Mouse (Mus musculus) skeletal muscle tissue, adult 2 months (tissue): ENCODE results near the gene Riiad1.

Experiments
- DNase-seq: peaks from one replicate; pipeline ENCODE4 v3.0.0-alpha.2; 2012; ENCODE audit warnings: low read depth, low spot score

Gene Riiad1

DNA sequence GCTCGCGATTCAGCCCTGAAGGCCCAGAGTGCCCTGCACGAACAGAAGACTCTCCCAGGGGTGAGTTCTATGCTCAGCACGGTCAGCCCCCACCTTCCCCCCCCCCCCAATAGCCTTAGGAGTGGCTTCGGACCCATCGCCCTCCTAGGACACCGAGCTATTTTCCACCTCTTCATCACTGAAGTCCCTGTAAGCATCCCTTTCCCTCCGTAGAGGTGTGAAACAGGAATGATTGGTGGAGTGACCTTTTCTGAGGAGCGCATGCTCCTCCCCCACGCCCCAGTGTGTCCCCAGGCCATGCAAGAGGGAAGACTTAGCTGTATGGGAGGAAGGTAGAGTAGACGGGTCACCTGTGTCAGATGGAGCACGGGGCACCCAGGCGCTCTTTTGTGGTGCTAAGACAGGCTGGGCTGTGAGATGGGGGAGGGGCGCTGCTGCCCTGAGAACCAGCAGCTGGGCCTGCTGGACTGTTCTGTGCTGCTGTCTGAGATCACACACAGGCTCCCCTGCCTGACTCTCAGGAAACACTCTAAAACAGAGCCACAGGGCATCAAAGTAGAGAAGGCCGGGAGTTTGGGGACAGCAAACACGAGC is at the start of gene Riiad1:
Gene Riiad1, minus strand, starts transcription at position 51 of the 594 bp plus-strand sequence.
- DNase-seq, result no peak

DNA sequence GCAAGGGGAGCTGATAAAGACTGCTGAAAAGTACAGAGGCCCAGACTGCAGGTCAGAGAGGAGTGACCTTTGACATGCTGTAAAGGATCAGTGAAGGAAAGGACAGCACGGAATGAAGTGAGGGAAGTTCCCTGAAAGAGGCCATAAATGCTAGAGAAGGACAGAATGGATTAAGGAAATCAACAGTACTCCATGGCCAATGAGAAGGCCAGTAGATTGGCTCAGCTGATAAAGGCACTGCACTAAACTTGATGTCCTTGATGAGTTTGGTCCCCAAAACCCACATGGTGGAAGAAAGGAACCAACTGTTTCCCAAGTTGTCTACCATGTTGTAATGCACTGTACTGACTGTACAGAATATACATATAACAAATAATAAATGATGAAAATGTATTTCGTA is 46.6 kb upstream of the Riiad1 start:
- no peak for DNase-seq

DNA sequence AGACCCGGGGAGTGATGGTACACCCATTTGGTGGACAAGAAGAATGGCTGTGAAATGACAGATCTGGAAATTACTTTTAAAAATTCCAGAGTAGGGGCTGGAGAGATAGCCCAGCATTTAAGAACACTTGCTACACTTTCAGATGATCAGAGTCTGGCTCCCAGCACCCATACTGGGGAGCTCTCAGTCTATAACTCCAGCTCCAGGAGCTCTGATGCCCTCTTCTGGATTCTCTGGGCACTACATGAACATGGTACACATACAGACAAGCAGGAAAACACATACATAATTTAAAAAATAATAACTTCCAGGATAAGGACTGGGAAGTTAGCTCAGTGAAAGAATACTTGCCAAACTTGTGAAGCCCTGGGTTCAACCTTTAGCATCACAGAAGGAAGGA is 26.5 kb upstream of the Riiad1 start:
- no peak for DNase-seq

DNA sequence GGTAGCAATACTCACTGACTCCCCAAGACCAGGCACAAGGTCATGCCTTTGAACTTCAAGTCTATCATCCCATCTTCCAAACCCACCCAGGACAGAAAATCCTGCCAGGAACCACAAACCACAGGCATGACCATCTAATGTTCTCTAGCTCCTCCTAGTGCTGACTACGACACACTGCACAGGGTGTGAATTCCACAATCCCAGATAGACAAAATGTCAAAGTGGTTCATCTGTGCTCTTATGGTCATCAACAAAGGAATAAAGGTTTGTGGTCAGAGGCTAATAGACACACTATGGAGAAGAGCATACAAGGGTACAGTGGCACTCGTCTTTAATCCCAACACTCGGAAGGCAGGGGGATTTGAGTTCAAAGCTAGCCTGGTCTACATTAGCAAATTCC is 22.1 kb upstream of the Riiad1 start:
- peak; percentile 16 for DNase-seq

DNA sequence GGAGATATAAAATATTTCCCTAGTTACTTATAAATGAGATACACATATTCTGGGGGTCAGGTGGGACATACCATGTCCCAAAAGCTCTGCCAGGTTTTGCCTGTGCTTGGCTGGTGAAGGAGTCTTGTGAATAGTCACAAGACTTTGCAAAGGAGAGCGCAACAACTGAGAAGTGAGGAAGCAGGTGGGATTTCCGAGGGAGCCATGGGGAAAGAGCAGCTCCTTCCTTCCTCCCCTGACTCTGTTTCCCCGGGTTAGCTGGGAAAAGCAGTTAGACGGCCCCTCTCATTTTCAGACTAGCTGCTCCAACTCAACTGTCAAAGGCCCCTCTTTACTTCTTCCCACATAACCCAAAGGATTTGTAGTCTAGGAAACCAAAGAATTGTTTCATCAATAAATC is 17.0 kb upstream of the Riiad1 start:
- DNase-seq, result no peak

DNA sequence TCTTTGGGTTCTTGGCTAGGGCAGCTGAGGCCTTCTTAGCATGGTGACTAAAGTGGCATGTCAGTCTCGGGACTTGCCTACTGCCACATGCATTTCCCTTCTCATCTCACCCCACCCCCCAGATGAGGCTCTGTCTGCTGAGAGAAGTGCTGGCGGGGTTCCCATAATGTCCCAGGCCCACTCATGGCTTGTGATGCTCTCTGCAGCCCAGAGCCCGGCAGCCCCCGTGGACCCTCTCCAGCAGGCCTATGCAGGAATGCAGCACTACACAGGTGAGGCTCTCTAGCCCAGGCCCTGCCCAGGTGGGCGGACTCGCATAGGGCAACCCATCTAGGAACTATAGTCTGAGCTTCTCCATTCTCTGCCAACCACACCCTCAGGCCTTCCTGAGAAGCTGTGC is 7.4 kb upstream of the Riiad1 start:
- DNase-seq, result no peak

DNA sequence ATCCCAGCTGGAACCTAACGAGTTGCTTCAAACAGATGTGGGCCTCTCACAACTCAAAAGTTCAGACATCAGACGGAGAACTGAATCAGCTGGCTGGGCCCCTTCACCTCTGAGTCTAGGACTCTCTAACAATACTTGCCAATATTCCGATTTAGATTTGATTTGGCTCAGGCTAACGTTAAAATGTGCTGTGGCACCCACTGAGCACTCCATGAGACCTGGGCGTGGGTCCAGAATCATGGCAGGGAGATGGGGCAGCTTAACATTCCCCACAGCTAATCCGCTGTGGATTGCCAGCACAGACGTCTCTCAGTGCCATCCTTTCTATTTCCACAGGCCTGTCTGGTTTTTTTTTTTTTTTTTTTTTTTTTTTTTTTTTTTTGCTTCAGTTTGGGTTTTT is 5.8 kb upstream of the Riiad1 start:
- no peak for DNase-seq

DNA sequence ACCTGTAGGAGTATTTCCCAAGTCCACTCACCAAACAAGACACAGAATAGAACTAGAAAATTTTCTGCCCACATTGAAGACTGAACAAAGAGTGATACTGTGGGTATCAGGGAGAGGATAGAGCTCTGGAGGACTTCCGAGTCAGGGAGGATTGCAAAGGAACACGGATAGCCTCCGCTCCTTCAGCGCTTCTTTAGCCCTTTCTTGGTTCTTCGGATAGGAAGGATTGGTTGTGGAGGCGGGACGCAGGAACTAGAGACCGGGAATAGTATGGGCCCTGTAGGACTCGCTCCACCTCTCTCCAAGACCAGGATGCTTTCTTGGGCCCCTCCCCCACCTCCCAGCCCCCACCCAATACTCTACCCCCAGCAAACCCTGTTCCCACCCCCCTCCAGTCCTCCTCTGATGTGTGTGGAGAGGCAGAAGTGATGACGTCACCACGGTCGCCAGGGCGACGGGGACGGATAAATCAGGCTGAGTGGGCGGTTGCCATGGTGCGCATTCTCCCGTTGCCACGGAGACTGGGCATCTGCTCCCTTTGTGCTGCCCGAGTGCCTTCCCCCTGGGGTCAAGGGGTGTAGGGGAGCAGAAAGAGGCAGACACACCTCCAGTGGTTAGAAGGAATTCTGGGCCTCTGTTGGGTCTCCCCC is 3.8 kb upstream of the Riiad1 start:
- no peak for DNase-seq

DNA sequence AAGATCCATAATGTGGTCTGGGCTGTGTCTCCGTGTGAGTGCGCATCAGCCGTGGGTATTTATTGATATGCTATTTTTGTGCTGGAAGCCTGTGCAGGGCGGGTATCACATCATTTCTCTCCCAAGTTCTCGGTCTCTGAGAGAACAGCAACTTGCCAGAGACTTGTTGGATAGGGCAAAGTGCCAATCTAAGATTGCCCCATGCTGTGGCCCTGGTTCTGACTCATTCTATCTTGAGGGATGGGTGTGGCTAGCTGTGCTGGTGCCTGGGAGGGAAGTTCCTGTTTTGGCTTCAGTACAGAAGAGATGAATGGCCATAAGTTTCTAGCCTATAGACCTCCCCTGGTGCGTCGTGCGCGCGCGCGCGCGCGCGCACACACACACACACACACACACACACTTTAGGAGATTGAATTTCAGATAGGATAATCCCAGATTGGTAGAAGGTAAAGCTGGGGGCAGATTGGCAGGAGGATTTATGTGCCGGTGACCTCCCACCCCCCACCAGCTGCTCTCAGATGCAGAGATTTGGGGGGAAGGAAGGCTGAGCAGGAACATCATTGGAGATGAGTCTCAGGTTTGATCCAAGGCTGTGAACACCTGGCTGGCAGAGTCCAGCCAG is 2.7 kb upstream of the Riiad1 start:
- DNase-seq, result peak; percentile 57

DNA sequence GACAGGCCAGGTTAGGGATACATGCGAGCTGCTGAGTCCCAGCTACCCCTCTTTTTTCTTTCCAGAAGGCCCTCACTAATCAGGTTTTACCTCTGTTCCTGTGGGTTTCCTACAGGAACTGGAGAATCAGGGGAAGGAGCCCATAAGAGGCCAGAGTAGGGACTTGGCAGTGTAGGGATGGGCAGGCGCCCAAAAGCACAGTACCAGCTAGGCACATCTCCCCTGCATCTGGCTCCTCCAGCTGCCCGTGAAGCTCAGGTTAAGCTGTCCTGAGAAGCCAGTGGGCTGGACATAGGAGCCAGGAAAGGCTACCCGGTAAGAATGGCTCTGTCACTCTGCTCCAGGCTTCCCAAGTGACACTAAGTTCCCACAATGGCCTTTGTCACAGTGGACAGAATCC is 1.3 kb upstream of the Riiad1 start:
- peak; percentile 57 for DNase-seq

DNA sequence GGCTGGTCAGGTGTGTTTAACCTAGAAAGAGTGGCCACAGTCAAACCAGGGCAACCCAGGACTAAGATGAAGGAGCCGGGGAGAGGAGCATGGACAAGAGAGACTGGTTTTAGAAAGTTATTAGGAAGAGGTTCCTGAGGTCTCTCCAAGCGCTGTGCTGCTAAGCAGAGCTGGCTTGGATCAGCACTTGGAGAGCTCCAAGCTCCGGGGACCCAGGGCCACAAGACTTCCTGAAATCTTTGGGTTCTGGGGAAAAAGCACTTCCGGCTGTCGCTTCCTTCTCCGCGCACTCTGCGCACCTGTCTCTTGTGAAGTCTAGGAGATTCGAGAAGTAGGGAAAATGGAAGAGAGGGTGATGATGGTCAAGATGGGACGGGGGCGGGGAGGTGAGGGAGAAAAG is 577 bp downstream of the Riiad1 start:
- no peak for DNase-seq

DNA sequence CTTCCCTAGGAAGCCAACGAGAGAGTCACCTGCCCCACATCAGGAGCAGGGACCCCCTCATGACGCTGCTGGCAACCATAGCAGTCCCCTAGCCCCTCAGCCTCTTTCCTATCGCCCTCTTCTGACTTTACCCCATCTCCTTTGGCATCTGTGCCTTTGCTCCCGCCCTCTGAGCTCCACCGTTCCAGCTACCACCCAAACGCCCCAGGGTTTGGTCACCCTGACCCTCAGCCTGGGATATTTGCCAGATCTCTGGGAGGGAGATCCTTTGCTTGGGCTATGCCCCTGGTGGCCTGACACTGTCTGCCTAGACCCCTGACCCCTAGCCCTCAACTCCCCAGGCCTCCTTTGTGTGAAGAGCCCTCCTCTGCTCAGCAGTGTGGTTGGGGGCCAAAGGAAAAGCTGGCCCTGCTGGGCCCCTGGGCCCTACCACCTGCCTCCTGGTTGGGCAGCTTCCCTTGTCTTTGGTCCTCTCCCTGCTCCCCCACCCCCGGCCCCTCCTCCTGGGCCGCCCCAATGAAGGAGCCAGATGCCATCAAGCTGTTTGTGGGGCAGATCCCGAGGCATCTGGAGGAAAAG is 1.5 kb downstream of the Riiad1 start:
- no peak for DNase-seq

DNA sequence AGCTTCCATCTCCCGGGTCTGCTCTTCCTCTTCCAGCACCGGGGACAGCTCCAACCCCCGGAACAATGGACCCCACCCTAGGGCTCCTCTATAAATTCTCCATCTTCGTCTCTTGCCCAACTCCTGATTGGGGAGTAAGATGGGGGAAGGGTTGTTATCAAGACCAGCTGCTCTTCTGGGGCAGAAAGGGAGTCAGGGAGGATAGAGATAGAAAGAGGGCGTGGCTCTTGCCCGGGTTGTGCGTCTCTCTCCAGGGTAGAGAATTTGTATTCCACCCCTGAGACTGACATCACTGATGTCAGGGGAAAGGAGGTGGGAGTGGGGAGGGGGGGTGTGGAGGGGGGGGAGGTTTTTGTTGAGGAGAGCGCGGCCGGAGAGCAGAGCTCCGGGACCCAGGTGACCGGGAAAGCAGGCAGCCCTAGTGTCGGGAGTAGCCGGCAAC is 2.1 kb downstream of the Riiad1 start, which contains the start of gene Celf3:
Gene Celf3, plus strand, starts transcription at position 315 of the 442 bp plus-strand sequence.
- no peak for DNase-seq

DNA sequence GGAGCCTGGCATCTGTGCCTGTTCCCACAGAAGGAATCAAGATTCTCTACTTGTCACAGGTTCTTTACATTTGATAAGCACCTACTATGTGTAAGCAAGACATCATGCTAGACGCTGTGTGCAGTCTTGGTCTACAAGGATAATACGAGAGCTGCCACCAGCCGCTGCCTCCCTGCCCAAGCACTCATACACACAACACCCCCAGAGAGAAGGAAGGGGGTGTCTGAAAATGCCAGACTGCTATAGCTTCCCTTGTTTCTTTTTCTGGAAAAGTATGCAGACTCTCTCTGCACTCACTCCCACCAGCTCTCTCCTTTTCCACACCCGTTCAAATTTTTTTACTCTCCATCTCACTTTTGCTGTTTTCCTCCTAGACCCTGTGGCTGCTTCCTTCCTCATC is 2.7 kb downstream of the Riiad1 start:
- DNase-seq, result no peak

DNA sequence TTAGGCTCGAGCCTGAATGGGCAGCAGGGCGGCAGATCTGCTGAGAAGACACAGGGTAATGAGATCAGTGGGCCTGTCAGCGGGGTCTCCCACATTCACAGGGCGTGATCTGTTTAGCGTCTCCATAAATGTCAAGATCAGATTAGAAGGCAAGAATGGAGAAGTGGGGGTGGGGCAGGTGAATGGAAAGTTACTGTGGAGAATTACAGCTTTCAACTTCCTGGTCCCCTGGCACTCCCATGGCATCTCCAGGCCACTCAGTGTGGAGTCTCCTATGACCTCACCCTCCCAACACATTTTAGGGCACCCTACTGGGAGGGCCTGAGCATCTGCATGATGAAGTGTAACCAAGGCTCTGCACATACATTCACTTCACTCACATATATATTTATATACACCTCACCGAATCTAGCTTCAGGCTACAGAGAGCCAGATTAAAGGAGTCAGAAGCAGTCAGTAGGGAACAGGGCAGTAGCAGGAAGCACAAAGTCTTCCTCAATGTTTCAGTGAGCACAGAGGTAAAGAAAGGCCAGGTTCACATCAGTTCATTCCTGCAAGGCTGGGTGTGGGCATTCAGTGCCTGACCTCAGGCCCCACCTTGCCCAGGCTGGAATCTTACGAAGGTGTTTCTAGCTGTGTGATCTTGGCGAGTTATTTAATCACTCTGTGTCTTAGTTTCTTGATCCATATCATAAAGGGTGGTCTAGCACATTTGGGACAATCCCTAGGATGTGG is 3.7 kb downstream of the Riiad1 start:
- no peak for DNase-seq

DNA sequence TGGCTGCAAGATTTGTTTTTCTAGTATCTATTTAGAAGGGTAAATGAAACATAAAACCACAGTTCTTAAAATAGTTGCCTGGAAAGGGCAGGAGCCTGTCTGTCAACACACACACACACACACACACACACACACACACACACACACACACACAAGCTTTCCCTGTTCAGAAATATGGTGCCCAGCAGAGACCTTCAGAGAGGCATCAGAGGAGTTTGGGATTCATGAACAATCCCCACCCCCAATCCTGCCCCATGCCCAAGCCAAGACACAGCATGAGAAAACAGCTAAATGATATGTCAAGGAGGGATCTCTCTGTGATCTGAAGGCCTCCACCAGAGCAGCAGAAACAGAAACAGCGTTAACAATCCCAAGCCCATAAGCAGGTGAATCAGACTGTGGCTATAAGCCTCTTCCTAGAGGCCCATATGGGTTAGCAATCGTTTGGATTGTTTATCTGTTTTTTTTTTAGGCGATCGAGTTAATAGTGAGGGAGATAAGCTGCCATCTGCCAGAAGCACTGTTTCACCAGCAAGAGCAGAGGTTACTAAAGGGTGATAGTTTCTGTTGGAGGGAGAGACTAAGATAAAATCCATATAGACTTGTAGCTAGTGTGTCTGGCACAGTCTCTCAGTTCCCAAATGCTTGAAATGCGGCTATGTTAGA is 6.4 kb downstream of the Riiad1 start:
- DNase-seq, result peak; percentile 55

DNA sequence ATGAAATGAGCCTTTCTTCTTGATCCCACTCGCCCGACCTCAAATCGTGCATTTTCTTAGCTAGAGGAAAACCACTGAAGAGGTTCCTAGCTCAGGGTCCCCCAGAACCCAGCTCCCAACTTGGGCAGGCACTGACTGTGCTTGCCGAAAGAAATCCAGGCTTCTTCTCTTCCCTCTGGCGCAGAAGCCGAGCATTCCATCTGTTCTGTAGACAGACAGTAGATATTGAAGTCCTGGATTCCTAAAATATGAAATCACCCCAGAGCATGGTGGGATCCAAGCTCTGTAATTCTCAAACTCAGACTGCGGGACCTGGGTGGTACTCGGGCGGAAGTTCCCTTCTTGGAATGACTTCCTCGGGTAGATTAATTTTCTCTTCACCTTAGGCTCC is 7.0 kb downstream of the Riiad1 start:
- peak; percentile 26 for DNase-seq

DNA sequence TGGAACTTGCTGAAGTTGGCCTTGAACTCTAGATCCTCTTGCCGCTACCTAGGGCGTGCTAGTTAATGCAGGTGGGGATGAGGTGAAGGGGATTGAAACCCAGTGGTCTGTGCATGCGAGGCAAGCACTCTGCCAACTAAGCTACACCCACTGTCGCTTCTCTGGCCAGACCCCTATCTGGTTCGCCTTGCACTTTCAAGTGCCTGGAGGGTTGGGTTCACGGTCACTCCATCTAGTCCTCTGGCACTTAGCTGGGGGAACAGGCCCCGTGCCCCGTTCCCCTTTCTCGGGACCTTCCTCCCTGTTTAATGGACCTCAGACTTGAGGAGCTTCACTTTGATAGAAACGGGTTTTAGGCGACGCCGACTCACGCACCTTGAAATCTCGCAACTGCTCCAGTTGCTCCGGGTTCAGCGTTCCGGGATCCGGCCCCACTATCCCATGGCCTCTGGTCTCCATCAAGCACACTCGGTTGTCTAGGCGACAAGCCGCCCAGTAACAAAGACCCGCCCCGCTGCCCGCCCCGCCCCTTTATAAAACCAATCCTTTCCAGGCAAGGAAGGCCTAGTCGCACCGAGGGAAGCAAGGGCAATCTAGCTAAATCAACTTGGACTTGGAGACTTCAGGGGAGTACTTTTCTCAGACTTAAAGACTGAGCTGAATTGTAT is 7.6 kb downstream of the Riiad1 start:
- peak; percentile 61 for DNase-seq

DNA sequence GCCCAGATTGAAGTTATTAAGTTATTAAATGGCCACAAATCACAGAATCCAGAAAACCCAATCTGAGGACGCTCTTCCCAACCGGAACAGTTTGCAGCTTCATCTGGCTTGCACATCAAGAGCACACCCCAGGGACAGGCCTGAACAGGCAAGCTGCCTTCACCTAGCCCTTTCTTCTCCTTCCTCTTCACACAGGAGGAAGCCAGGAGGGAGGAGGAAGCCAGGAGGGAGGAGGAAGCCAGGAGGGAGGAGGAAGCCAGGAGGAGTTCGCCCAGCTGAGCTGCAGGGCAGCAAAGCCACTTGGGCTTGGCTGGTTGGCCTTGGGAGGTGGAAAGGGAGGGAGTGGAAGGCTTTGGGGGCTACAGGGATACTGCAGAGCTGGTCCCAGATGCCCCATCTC is 11.2 kb downstream of the Riiad1 start:
- no peak for DNase-seq

DNA sequence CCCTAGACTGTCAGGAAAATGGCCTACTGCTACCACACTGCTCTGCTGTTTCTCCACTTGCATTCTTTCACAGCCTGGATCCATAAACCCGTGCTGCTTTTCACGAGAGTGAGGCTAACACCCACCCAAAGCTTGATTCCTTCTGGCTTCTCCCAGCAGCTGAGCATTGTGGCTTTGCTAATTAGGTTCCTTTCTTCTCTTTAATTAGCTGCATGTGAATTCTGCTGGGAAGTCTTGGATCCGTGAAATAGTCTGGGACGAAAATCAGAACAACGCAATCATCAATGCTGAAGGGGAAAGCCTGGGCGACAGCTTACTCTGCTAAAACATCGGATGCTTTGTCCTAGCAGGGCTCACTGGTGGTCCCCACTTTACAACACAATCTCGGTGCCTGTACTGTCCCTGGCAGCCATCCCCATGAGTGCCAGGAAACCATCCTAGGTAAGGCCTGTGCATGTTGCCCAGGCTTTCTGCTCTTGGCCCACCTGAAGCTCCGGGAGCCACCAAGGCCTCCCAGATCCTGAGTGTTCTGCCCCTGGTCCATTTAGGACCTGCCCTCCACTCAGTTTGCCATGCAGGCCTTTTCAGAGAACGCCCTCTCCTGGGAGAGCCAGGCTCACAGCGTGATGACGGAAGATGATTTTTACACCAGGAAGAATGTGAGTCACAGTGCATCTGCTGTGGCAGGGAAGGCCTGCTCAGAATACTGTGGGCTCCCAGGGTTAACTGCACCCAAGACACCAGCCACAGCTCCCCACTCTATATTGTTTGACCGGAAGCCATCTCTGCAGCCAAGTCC is 14.3 kb downstream of the Riiad1 start:
- no peak for DNase-seq
